Mouse (Mus musculus) stomach, embryonic 16.5 days (tissue): Measurements from ENCODE around the gene Ankrd28. TPM values are rescaled to one million over a fixed set of nuclear protein-coding genes. Genes with fewer than 3 reads are reported as not detected.
"Not testable (repeated sequence)": the region's sequence is repeated elsewhere in the genome, so short reads cannot be mapped to it uniquely, and the experiment has no call there.

Experiments used
- ATAC-seq: fragments of 200-750 bp; cut with Nextera tagmentation; 2 replicates; pipeline ENCODE4 v1.8.0; 2017; ENCODE audit warnings: moderate number of reproducible peaks, moderate TSS enrichment; ENCODE audit not compliant: insufficient read depth, low FRiP score
- H3K27ac ChIP-seq: fragments of 300-500 bp; sonication (generic); 2 replicates; pipeline ENCODE4 v1.5.1; 2014; ENCODE audit warnings: low read length
- H3K27me3 ChIP-seq: fragments of 300-500 bp; sonication (generic); 2 replicates; pipeline ENCODE4 v1.6.1; 2014; ENCODE audit warnings: low read length, control low read depth, mixed read lengths; ENCODE audit not compliant: control insufficient read depth, insufficient read depth
- H3K36me3 ChIP-seq: fragments of 300-500 bp; sonication (generic); 2 replicates; pipeline ENCODE4 v1.6.1; 2014; ENCODE audit warnings: low read length; ENCODE audit not compliant: control insufficient read depth, insufficient read depth
- H3K4me1 ChIP-seq: fragments of 300-500 bp; sonication (generic); 2 replicates; pipeline ENCODE4 v1.6.1; 2014; ENCODE audit warnings: low read length, control low read depth, mixed read lengths; ENCODE audit not compliant: control insufficient read depth, insufficient read depth
- H3K4me2 ChIP-seq: fragments of 300-500 bp; sonication (generic); 2 replicates; pipeline ENCODE4 v1.6.1; 2014; ENCODE audit warnings: low read depth, low read length, mixed read lengths
- H3K4me3 ChIP-seq: fragments of 300-500 bp; sonication (generic); replicated peaks from 2 replicates; pipeline ENCODE4 v1.5.1; 2014; ENCODE audit warnings: mild to moderate bottlenecking, low read length
- H3K9ac ChIP-seq: fragments of 300-500 bp; sonication (generic); 2 replicates; pipeline ENCODE4 v1.6.1; 2014; ENCODE audit warnings: low read length
- H3K9me3 ChIP-seq: fragments of 300-500 bp; sonication (generic); replicated peaks from 2 replicates; pipeline ENCODE4 v1.6.1; 2016; ENCODE audit warnings: low read length, control low read depth; ENCODE audit not compliant: control insufficient read depth
- WGBS: fragments of 180-500 bp; shearing (Covaris S2); extraction: QIAGEN DNeasy Blood & Tissue Kit; methylation state at CpG from one replicate; pipeline ENCODE4 v1.1.7; 2014; 5-methylcytosine and 5-hydroxymethylcytosine counted together
- polyA plus RNA-seq: library from polyadenylated mRNA; unstranded; fragments of >200 nt; fragmentation: Nextera tagmentation; extraction: Ambion mirVana; gene quantifications from 2 replicates; pipeline ENCODE4 v1.2.1, GENCODE M21; 2015

Gene Ankrd28
- polyA plus RNA-seq, 1 experiment from 2014 or later, result 8.4 TPM

- Histone ChIP-seq H3K36me3 (no peaks in the 10 kb centered on the region), H3K27me3 (no peaks in the 10 kb centered on the region), H3K9ac (peak overlapping the region; percentile 24; the same call in 1 of the 2 replicates), H3K9me3 (no peaks in the 10 kb centered on the region), H3K4me2 (peak overlapping the region; percentile 46), H3K4me1 (peaks cover 7% of the 10 kb centered on the region), H3K4me3 (peak overlapping the region; percentile 30), H3K27ac (peak overlapping the region; percentile 55)
- WGBS, result 35% methylated on average over 11 of the region's 11 CpGs
- ATAC-seq, result peak; percentile 53; the same call in 1 of the 2 replicates
Measured at GRCm38 (mm10) chr14:31781309-31782049, 49.0 kb downstream of the Ankrd28 start.

GRCm38 (mm10) chr14:31780412-31781233, 49.8 kb downstream of the Ankrd28 start:
- peak overlapping the region; percentile 45 for H3K9ac ChIP-seq
- H3K9me3 ChIP-seq, result no peaks in the 10 kb centered on the region
- H3K4me1 ChIP-seq, result peaks cover 7% of the 10 kb centered on the region
- H3K4me2 ChIP-seq, result peak overlapping the region; percentile 46
- H3K36me3 ChIP-seq, result no peaks in the 10 kb centered on the region
- H3K27me3 ChIP-seq, result no peaks in the 10 kb centered on the region
- ATAC-seq, result no peak
- H3K4me3 ChIP-seq, result peak overlapping the region; percentile 30
- H3K27ac ChIP-seq, result peak overlapping the region; percentile 55
- 70% methylated on average over 11 of the region's 11 CpGs for WGBS

GRCm38 (mm10) chr14:31773518-31773917, 56.9 kb downstream of the Ankrd28 start:
- 79% methylated on average over 4 of the region's 4 CpGs for WGBS
- Histone ChIP-seq H3K9ac (no peak overlapping the region), H3K9me3 (no peaks in the 10 kb centered on the region), H3K4me3 (no peak overlapping the region), H3K27ac (no peak overlapping the region), H3K4me2 (no peak overlapping the region), H3K27me3 (no peaks in the 10 kb centered on the region), H3K36me3 (no peaks in the 10 kb centered on the region), H3K4me1 (no peaks in the 10 kb centered on the region)
- no peak for ATAC-seq

GRCm38 (mm10) chr14:31772251-31772650, 58.2 kb downstream of the Ankrd28 start:
- no peaks in the 10 kb centered on the region for H3K9me3 ChIP-seq
- no peak for ATAC-seq
- no peaks in the 10 kb centered on the region for H3K27me3 ChIP-seq

GRCm38 (mm10) chr14:31768531-31768930, 61.9 kb downstream of the Ankrd28 start:
- Histone ChIP-seq H3K9me3 (no peaks in the 10 kb centered on the region), H3K4me3 (no peak overlapping the region), H3K4me1 (no peaks in the 10 kb centered on the region), H3K36me3 (no peaks in the 10 kb centered on the region), H3K27me3 (no peaks in the 10 kb centered on the region), H3K27ac (no peak overlapping the region), H3K4me2 (no peak overlapping the region), H3K9ac (no peak overlapping the region)
- 47% methylated on average over 3 of the region's 3 CpGs for WGBS
- no peak for ATAC-seq

More at GRCm38 (mm10) chr14:31772251-31772650, 58.2 kb downstream of the Ankrd28 start:
- H3K36me3 ChIP-seq, result no peaks in the 10 kb centered on the region
- H3K9ac ChIP-seq, result no peak overlapping the region
- H3K4me1 ChIP-seq, result no peaks in the 10 kb centered on the region
- H3K4me2 ChIP-seq, result no peak overlapping the region
- H3K4me3 ChIP-seq, result no peak overlapping the region
- H3K27ac ChIP-seq, result no peak overlapping the region

- 84% methylated on average over 2 of the region's 2 CpGs for WGBS
Measured at GRCm38 (mm10) chr14:31764083-31764482, 66.4 kb downstream of the Ankrd28 start.

GRCm38 (mm10) chr14:31761727-31762126, 68.7 kb downstream of the Ankrd28 start:
- Histone ChIP-seq H3K4me3 (no peak overlapping the region), H3K4me1 (no peaks in the 10 kb centered on the region), H3K27me3 (no peaks in the 10 kb centered on the region), H3K4me2 (no peak overlapping the region), H3K27ac (no peak overlapping the region), H3K9ac (no peak overlapping the region), H3K36me3 (no peaks in the 10 kb centered on the region), H3K9me3 (no peaks in the 10 kb centered on the region)
- 73% methylated on average over 7 of the region's 7 CpGs for WGBS
- ATAC-seq, result no peak

More at GRCm38 (mm10) chr14:31764083-31764482, 66.4 kb downstream of the Ankrd28 start:
- Histone ChIP-seq H3K9ac (no peak overlapping the region), H3K36me3 (no peaks in the 10 kb centered on the region), H3K4me2 (no peak overlapping the region), H3K27ac (no peak overlapping the region), H3K27me3 (no peaks in the 10 kb centered on the region), H3K9me3 (no peaks in the 10 kb centered on the region), H3K4me3 (no peak overlapping the region), H3K4me1 (no peaks in the 10 kb centered on the region)
- ATAC-seq, result no peak

- H3K4me3 ChIP-seq, result no peak overlapping the region
- no peak for ATAC-seq
- 70% methylated on average over 2 of the region's 2 CpGs for WGBS
Measured at GRCm38 (mm10) chr14:31759195-31759594, 71.3 kb downstream of the Ankrd28 start.

GRCm38 (mm10) chr14:31758410-31758809, 72.0 kb downstream of the Ankrd28 start:
- H3K36me3 ChIP-seq, H3K27me3 ChIP-seq, H3K4me3 ChIP-seq, H3K4me1 ChIP-seq, ATAC-seq, H3K9me3 ChIP-seq, H3K9ac ChIP-seq, H3K27ac ChIP-seq, H3K4me2 ChIP-seq: not testable (repeated sequence)
- WGBS, result 93% methylated on average over 3 of the region's 3 CpGs

More at GRCm38 (mm10) chr14:31759195-31759594, 71.3 kb downstream of the Ankrd28 start:
- H3K9ac ChIP-seq, result no peak overlapping the region
- no peak overlapping the region for H3K4me2 ChIP-seq
- no peaks in the 10 kb centered on the region for H3K36me3 ChIP-seq
- H3K4me1 ChIP-seq, result no peaks in the 10 kb centered on the region
- H3K27me3 ChIP-seq, result no peaks in the 10 kb centered on the region
- no peak overlapping the region for H3K27ac ChIP-seq
- no peaks in the 10 kb centered on the region for H3K9me3 ChIP-seq
